Mouse (Mus musculus): ENCODE data around the gene Ugt1a6a.
A peak's percentile ranks its signal among the peaks of the same experiment; 100 is the strongest.

The Ugt1a6a gene

DNA sequence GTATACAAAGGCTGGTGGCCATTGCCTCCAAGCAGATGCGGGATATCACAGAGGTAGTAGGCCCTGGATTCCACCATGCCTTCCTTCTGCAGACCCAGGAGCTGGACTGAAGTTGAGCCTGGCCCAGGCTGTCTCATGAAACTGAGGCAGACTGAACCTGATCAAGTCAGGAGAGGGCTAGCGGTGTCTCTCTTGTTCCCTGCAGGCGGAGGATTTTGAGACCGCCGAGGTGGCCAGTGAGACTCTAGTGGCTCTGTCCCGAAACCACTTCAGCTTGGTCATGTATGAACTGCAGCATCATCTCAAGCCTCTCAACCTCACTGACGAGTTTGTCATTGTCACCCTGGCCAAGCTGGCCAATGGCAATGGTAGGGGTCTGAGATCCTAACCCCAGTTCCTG is 95.8 kb downstream of the Ugt1a6a start:
- peak in 1 of 2 experiments; percentile 6 for DNase-seq

DNA sequence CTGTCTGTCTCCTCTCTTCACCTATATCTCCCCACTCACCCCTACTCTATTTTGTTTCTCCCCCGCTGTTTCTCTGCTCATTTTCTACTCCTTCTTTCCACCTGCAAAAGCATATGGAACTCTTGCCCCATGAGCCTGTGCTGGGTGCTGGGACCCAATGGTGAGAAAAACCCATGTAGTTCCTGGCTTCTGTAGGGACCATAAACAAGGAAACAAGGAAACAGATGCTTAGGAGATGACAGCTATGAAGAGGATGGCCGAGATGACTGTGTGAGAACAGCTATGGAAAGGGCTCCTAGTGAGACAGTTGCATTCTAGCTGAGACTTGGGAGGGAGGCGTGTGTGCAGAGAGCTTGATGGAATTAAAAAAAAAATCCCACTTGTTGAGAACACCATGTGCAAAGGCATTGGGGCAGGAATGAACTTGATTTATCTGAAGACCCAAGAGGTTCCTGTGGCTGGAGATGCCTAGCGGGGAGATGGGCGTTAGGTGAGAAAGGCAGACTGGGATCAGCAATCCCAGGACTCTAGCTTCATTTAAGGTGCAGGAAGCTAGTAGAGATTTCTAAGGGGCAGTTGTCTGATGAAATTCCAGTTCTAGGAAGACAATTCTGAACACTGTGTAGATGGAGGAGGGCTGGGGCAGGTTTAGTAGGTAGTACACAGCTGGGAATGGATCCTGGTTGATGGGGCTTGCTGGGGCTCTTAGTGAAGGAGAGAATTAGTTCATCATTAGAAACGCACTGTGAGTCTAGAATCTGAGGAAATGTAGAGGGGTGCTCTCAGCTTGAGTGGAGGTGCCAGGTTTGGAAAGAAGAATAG is 96.6 kb downstream of the Ugt1a6a start:
- peak in 1 of 2 experiments; percentile 4 for DNase-seq

- DNase-seq = no peak
These were observed 97.3 kb downstream of the Ugt1a6a start for GRCm38 (mm10) chr1:88231803-88232499.

DNA sequence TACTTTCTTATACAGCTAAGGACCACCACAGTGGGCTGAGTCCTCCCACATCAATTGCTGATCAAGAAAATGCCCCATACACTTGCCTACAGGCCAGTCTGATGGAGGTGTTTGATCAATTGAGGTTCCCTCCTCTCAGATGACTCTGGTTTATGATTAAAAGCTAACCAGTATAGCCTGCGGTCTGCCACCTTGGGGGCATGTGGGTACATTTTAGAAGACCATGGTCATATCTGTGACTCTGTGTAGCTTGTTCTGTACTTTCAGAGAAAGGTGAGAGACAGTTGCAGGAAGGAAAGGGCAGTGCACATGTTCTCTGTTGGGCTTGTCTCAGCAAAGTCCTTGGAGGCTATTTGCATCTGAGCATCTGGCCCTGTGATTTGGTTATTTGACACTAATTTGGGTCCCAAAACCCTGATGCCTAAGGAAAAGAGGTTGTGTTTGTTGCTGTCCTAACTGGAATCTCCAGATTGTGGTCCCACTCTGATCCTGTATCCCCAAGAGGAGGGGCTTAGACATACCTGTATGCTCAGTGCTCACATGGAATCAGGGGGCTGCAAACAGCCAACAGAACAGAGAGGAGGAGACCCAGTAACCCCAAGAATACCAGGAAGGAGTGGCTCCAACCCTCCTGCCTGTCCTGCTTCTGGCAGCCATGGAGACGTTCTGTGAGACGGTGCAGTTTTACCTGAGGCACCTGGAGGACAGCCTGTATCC is 98.2 kb downstream of the Ugt1a6a start:
- DNase-seq = no peak

DNA sequence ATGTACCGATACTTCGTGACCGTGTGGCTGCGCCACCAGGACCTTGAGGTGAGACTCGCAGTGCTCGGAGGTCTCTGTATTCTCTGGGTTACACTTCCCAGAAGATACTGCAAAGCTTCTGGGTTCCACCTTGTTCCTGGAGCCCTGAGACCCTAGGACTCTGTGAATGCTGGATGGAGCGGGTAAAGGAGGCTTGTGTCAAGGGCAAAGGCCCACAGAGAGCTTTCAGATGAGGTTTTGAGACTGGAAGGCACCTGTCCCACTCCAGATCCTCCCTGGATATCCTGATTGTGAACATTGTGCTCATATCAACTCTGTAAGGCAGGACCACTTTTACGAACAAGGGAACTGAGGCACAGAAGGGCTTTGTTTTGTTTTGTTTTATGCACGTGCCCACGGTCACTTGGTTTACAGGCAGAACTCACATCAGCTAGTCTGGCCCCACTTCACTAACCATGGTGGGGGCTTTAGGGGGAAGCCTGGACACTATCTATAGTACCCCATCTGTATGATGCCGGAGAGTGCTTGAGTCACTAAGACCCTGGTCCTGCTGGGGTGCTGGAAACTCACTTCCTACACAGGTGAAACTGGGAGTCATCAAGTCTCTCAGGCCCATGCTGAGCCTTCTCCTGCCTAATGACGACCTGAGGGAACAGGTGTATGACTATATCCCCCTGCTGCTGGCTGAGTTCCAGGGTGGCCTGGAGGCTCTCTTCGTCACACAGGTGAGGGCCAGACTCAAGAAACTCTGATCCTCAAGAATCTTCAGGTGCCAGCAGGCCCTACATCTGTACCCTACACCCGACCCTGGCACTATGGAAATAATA is 99.0 kb downstream of the Ugt1a6a start:
- no peak for DNase-seq

DNA sequence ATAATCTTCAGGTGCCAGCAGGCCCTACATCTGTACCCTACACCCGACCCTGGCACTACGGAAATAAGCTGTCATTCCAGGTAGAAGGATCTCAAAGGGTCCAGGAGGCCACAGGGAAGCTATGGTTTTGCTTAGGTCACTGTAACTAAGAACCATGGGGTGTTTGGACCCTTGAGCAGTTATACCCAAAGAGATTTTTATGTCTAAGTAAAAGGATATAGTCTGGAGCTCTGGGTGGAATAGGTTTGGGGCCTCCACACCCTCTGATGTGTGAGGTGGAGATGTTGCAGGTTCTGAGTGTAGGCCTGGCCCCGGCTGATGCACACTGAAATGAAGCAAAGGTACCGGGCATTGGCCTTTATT is 99.6 kb downstream of the Ugt1a6a start:
- no peak for DNase-seq

- DNase-seq = no peak
These were observed 100.0 kb downstream of the Ugt1a6a start for GRCm38 (mm10) chr1:88234646-88235045.

- no peak for DNase-seq
These were observed 100.7 kb downstream of the Ugt1a6a start for GRCm38 (mm10) chr1:88235046-88235893.

GRCm38 (mm10) chr1:88235894-88236415 is 101.3 kb downstream of the Ugt1a6a start:
- DNase-seq = no peak

DNA sequence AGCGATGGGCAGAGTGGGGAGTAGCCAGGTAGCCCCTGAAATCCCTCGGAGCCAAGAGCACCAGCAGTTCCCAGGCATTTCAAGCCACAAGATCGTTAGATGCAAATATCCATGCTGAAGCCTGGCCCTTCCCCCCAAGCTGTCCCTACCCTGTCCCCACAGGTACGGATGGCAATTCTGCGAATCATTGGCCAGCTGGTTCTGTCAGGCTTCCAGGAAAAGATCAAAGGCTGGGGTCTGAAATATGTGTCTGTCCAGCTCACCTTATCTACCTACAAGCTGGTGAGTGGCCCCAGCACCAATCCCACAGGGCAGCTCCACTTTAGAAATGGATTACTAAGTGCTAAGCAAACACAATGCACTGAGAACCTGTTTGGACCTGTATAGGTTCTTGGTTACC is 102.7 kb downstream of the Ugt1a6a start:
- DNase-seq = no peak

DNA sequence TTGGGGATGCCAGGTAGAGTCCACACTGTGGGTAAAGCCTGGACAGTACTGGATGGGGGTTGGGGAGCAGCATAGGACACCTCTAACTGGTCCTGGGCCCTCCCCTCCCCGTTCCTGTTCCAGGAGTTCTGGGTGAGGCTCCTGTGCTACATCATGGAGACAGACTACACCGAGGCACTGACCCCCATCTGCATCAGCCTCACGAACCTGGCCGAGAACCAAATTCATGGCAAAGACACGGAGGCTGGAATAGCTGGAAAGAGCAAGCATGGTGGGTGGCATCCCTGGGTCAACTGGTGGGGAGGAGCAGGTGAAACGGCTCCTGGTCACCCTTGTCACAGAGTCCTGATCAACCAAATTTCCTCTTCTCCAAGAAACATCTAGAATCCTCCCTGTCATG is 104.2 kb downstream of the Ugt1a6a start:
- DNase-seq = no peak

DNA sequence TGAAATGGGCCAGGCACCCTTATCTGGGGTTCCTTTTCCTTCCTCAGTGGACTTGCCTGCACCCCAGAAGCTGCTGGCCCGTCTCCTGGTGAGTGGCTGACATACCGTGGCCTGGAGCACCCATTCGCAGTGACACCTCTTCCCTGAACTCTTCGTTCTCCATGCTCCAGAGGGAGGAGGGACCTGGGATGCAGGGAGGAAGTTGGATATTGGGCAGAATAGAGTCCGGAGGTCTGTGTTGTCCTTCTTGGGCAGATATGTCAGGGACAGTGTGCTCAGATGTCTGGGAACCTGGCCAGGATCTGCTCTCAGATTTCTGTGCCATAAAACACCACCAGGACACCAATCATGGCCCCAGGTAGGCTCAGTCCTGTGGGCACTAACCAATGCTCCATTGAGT is 105.5 kb downstream of the Ugt1a6a start:
- no peak for DNase-seq

DNA sequence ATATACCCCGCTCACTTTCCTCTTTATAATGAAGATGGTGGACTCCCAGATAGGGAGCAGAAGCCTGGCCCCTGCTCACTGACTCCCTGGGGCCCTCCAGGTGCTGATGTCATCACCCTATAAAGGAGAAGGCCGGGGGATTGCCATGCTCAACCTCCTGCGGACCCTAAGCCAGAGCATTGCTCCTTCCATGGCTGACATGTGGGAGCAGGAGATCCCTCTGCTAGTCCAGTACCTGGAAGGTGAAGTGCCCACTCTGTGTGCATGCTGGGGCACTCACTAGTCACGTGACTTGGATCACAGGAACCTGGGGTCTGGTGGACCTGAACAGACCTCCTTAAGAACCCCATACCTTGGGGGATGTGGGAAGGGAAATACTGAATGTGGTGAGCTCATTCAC is 106.0 kb downstream of the Ugt1a6a start:
- DNase-seq = no peak

GRCm38 (mm10) chr1:88243861-88244260 is 109.3 kb downstream of the Ugt1a6a start:
- DNase-seq = no peak

- DNase-seq = no peak
These were observed 111.3 kb downstream of the Ugt1a6a start for GRCm38 (mm10) chr1:88245881-88246280.

DNA sequence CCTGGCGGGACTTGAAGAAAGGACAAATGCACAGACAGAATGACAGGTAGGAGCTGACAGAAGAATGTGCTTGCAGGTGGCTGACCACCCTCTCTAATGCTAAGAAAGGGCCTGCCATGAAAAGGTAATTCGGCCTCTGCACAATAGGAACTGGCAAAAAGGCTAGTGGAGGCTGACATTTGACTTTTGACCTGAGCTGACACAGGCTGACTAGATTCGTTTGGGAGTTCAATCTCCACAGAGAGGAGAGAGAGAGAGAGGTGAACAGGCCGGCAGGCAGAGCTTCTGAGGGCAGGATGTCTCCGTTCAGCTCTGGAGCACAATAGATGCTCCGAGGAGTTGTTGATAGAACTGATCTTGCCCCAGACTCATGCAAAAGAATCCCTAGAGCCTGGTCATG is 111.8 kb downstream of the Ugt1a6a start:
- no peak for DNase-seq

DNA sequence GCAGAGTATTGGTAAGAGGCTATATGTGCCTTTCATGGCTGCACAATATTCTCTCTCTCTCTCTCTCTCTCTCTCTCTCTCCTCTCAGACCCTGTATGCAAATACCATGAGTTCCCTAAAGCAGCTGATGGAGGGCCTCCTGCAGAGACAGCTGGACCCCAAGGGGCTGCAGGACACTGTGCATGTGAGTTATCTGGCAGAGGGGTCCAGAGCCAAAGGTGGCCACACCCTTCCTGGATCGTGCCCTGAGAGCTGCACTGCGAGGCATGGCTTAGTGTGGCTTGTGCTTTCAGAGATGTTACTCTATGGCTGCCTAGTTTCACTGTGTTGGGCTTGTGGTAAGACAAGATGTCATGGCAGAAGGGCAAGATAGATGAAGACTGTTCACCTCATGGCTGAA is 113.1 kb downstream of the Ugt1a6a start:
- no peak for DNase-seq

DNA sequence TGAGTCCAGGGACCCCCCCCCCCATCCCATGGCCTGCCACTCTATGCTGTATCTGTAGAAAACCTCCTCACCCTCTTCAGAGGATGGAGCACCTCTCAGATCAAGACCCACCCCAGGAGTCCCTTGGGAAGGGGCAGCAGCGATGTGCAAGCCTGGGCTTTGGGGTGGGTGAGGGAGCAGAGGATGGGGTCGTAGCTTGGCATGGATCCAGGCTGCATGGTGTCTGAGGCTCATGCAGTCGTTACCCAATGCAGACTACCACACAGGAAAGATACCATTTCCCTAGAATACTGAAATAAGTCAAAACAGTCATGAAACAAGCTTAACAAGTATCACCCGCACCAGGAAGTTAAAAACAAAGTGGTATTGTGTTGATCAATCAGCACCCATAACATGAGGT is 114.0 kb downstream of the Ugt1a6a start:
- no peak for DNase-seq

DNA sequence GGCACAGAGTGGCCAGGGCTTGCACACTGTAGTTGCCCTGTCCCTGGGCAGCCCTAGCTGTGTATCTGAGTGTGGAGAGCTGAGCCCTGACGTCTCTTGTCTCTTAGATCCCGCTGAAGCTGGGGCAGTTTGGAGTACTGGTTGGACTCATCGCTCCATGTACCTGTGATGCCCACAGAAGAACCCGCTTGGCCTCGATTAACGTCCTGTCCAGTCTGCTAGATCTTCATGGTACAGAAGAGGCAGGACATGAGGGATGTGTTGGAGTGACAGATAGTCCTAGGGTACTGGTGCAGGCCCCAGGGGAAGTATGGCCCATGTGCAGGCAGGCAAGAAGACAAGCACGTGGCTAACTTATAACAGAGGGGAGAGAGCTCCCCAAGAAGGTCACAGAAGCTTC is 115.0 kb downstream of the Ugt1a6a start:
- DNase-seq = no peak

DNA sequence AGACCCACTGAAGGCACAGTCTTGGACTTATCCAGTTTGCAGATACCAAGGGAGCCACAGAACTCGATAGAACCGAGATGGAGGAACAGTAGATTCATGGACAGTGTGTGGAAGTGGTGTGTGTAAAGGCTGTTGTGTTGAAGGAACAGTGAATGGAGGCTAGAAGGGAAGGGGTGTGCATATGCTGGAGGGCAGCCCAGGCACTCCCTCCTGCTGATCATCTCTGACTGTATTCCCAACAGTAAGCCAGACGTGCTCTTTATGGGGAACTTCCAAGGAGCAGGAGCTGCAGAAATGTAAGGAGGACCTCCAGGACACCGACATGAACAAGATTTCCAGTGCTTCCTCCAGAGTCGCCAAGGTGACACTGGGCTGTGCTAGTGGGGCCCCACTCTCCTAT is 115.4 kb downstream of the Ugt1a6a start:
- DNase-seq = no peak

- no peak for DNase-seq
These were observed 118.5 kb downstream of the Ugt1a6a start for GRCm38 (mm10) chr1:88253106-88253505.

- DNase-seq = no peak
These were observed 118.9 kb downstream of the Ugt1a6a start for GRCm38 (mm10) chr1:88253540-88253939.
